Mouse (Mus musculus) kidney, embryonic 14.5 days (tissue): Measurements from ENCODE around the gene Mrpl33. TPM values are rescaled to one million over a fixed set of nuclear protein-coding genes. Genes with fewer than 3 reads are reported as not detected.
A peak's percentile ranks its signal among the peaks of the same experiment; 100 is the strongest.

Experiments
- ATAC-seq: fragments of 200-750 bp; cut with Nextera tagmentation; 2 replicates; pipeline ENCODE4 v1.8.0; 2017; ENCODE audit warnings: moderate number of reproducible peaks, mild to moderate bottlenecking, moderate TSS enrichment, moderate library complexity; ENCODE audit not compliant: low FRiP score, low TSS enrichment
- H3K27ac ChIP-seq: fragments of 300-500 bp; sonication (generic); 2 replicates; pipeline ENCODE4 v1.5.1; 2014; ENCODE audit warnings: low read depth, mild to moderate bottlenecking, low read length, moderate library complexity, mixed read lengths
- H3K27me3 ChIP-seq: fragments of 300-500 bp; sonication (generic); 2 replicates; pipeline ENCODE4 v1.6.1; 2014; ENCODE audit warnings: mild to moderate bottlenecking, low read length; ENCODE audit not compliant: control insufficient read depth, insufficient read depth
- H3K36me3 ChIP-seq: fragments of 300-500 bp; sonication (generic); 2 replicates; pipeline ENCODE4 v1.6.1; 2014; ENCODE audit warnings: low read length, mixed read lengths; ENCODE audit not compliant: control insufficient read depth, insufficient read depth
- H3K4me1 ChIP-seq: fragments of 300-500 bp; sonication (generic); 2 replicates; pipeline ENCODE4 v1.6.1; 2014; ENCODE audit warnings: low read length, mixed read lengths; ENCODE audit not compliant: control insufficient read depth, insufficient read depth
- H3K4me2 ChIP-seq: fragments of 300-500 bp; sonication (generic); replicated peaks from 2 replicates; pipeline ENCODE4 v1.6.1; 2014; ENCODE audit warnings: low read depth, mild to moderate bottlenecking, low read length
- H3K4me3 ChIP-seq: fragments of 300-500 bp; sonication (generic); 2 replicates; pipeline ENCODE4 v1.5.1; 2014; ENCODE audit warnings: mild to moderate bottlenecking, low read length
- H3K9ac ChIP-seq: fragments of 300-500 bp; sonication (generic); 2 replicates; pipeline ENCODE4 v1.6.1; 2014; ENCODE audit warnings: low read depth, mild to moderate bottlenecking, low read length, moderate library complexity
- H3K9me3 ChIP-seq: fragments of 300-500 bp; sonication (generic); 2 replicates; pipeline ENCODE4 v1.6.1; 2016; ENCODE audit warnings: low read length; ENCODE audit not compliant: control insufficient read depth
- WGBS: fragments of 180-500 bp; shearing (Covaris S2); extraction: QIAGEN DNeasy Blood & Tissue Kit; methylation state at CpG from one replicate; pipeline ENCODE4 v1.1.7; 2014; 5-methylcytosine and 5-hydroxymethylcytosine counted together
- polyA plus RNA-seq: library from polyadenylated mRNA; unstranded; fragments of >200 nt; fragmentation: Nextera tagmentation; extraction: Ambion mirVana; gene quantifications from 2 replicates; pipeline ENCODE4 v1.2.1, GENCODE M21; 2014

The Mrpl33 gene
- polyA plus RNA-seq, 1 experiment from 2014 or later = 253 TPM

- H3K27ac ChIP-seq = no peak overlapping the region
- H3K4me3 ChIP-seq = no peak overlapping the region
- no peak overlapping the region for H3K4me2 ChIP-seq
- no peak for ATAC-seq
- H3K27me3 ChIP-seq = no peaks in the 10 kb centered on the region
- no peaks in the 10 kb centered on the region for H3K36me3 ChIP-seq
- H3K4me1 ChIP-seq = no peaks in the 10 kb centered on the region
- H3K9ac ChIP-seq = no peak overlapping the region
- H3K9me3 ChIP-seq = no peaks in the 10 kb centered on the region
Measured at GRCm38 (mm10) chr5:31693191-31693590, 96.5 kb downstream of the Mrpl33 start.

GRCm38 (mm10) chr5:31696971-31697643, 100.4 kb downstream of the Mrpl33 start, which contains the start of gene Rbks:
TSS of gene Rbks (minus strand) at chr5:31697627.
- Histone ChIP-seq H3K9ac (peak within 1 kb of the TSS; percentile 84), H3K27ac (peak within 1 kb of the TSS; percentile 92), H3K4me3 (peak within 1 kb of the TSS; percentile 79), H3K36me3 (no peaks in the 10 kb centered on the region; the same call in 1 of the 2 replicates), H3K27me3 (no peaks in the 10 kb centered on the region), H3K9me3 (no peaks in the 10 kb centered on the region), H3K4me1 (peaks cover 5% of the 10 kb centered on the region; the same call in 1 of the 2 replicates), H3K4me2 (peak within 1 kb of the TSS; percentile 71)
- 6% methylated on average over 18 of the region's 18 CpGs for WGBS
- peak; percentile 22 for ATAC-seq

GRCm38 (mm10) chr5:31697644-31698296, 101.0 kb downstream of the Mrpl33 start, which contains the start of gene Babam2:
TSS of gene Babam2 (plus strand) at chr5:31697684.
- Histone ChIP-seq H3K27ac (peak within 1 kb of the TSS; percentile 92), H3K4me1 (peaks cover 5% of the 10 kb centered on the region; the same call in 1 of the 2 replicates), H3K4me3 (peak within 1 kb of the TSS; percentile 79), H3K4me2 (peak within 1 kb of the TSS; percentile 71), H3K27me3 (no peaks in the 10 kb centered on the region), H3K36me3 (peaks cover 3% of the 10 kb centered on the region; the same call in 1 of the 2 replicates), H3K9me3 (no peaks in the 10 kb centered on the region), H3K9ac (peak within 1 kb of the TSS; percentile 84)
- peak; percentile 94 for ATAC-seq
- under 1% methylated on average over 71 of the region's 71 CpGs for WGBS

- WGBS = 5% methylated on average over 16 of the region's 16 CpGs
- H3K4me2 ChIP-seq = peak overlapping the region; percentile 71
- H3K27ac ChIP-seq = peak overlapping the region; percentile 92
- ATAC-seq = peak; percentile 53
- H3K9me3 ChIP-seq = no peaks in the 10 kb centered on the region
- H3K36me3 ChIP-seq = peaks cover 8% of the 10 kb centered on the region; the same call in 1 of the 2 replicates
- H3K9ac ChIP-seq = peak overlapping the region; percentile 84
- no peaks in the 10 kb centered on the region for H3K27me3 ChIP-seq
- H3K4me3 ChIP-seq = peak overlapping the region; percentile 79
- H3K4me1 ChIP-seq = peaks cover 5% of the 10 kb centered on the region; the same call in 1 of the 2 replicates
Measured at GRCm38 (mm10) chr5:31698297-31698726, 101.6 kb downstream of the Mrpl33 start.

- H3K4me2 ChIP-seq = peak overlapping the region; percentile 71
- no peaks in the 10 kb centered on the region for H3K27me3 ChIP-seq
- peaks cover 5% of the 10 kb centered on the region; the same call in 1 of the 2 replicates for H3K4me1 ChIP-seq
- peaks cover 10% of the 10 kb centered on the region; the same call in 1 of the 2 replicates for H3K36me3 ChIP-seq
- peak overlapping the region; percentile 15; the same call in 1 of the 2 replicates for H3K27ac ChIP-seq
- no peaks in the 10 kb centered on the region for H3K9me3 ChIP-seq
- ATAC-seq = no peak
- H3K9ac ChIP-seq = no peak overlapping the region
- WGBS = 38% methylated on average over 4 of the region's 4 CpGs
- no peak overlapping the region for H3K4me3 ChIP-seq
Measured at GRCm38 (mm10) chr5:31698931-31699330, 102.2 kb downstream of the Mrpl33 start.

- no peaks in the 10 kb centered on the region for H3K27me3 ChIP-seq
- peak overlapping the region; percentile 71; the same call in 1 of the 2 replicates for H3K4me2 ChIP-seq
- peaks cover 10% of the 10 kb centered on the region; the same call in 1 of the 2 replicates for H3K36me3 ChIP-seq
- H3K4me3 ChIP-seq = no peak overlapping the region
- no peaks in the 10 kb centered on the region for H3K9me3 ChIP-seq
- peaks cover 5% of the 10 kb centered on the region; the same call in 1 of the 2 replicates for H3K4me1 ChIP-seq
- no peak overlapping the region for H3K9ac ChIP-seq
- H3K27ac ChIP-seq = peak overlapping the region; percentile 15; the same call in 1 of the 2 replicates
- no peak for ATAC-seq
Measured at GRCm38 (mm10) chr5:31699397-31699796, 102.7 kb downstream of the Mrpl33 start.

GRCm38 (mm10) chr5:31704971-31705370, 108.2 kb downstream of the Mrpl33 start:
- 82% methylated on average over 5 of the region's 5 CpGs for WGBS
- H3K4me2 ChIP-seq = no peak overlapping the region
- no peak for ATAC-seq

GRCm38 (mm10) chr5:31706826-31707225, 110.1 kb downstream of the Mrpl33 start:
- H3K4me3 ChIP-seq = no peak overlapping the region
- no peak overlapping the region for H3K4me2 ChIP-seq
- H3K9me3 ChIP-seq = 0 out of 2 replicates have a peak, but pooled peaks cover 2% of the 10 kb centered on the region
- ATAC-seq = no peak
- 87% methylated on average over 4 of the region's 4 CpGs for WGBS
- no peak overlapping the region for H3K9ac ChIP-seq
- H3K27ac ChIP-seq = no peak overlapping the region
- H3K36me3 ChIP-seq = peaks cover 16% of the 10 kb centered on the region; the same call in 1 of the 2 replicates
- no peaks in the 10 kb centered on the region for H3K27me3 ChIP-seq
- H3K4me1 ChIP-seq = no peaks in the 10 kb centered on the region

More at GRCm38 (mm10) chr5:31704971-31705370, 108.2 kb downstream of the Mrpl33 start:
- Histone ChIP-seq H3K9me3 (0 out of 2 replicates have a peak, but pooled peaks cover 2% of the 10 kb centered on the region), H3K4me3 (no peak overlapping the region), H3K27ac (no peak overlapping the region), H3K4me1 (no peaks in the 10 kb centered on the region), H3K9ac (no peak overlapping the region), H3K27me3 (no peaks in the 10 kb centered on the region), H3K36me3 (peaks cover 14% of the 10 kb centered on the region; the same call in 1 of the 2 replicates)
